Comparison of ENCODE assay signal across 9 mouse cellular contexts in genomic region chr16:29837025-29837629, GRCm38 (mm10).
DNase-seq lines count a peak whose midpoint lies in the region; ATAC-seq and TF ChIP-seq lines count a peak whose summit lies in the region.
"Had no signal": no experiment of that assay in that cellular context is flagged by ENCODE, and none has a peak within 500 bp of the region (broad histone marks: within the 10 kb centered on the region; RNA-seq: fewer than 3 reads in every experiment).

No protein-coding gene starts in this region.

- peak overlapping the region; percentile 36 for H3K4me2 ChIP-seq in intestine, embryonic 14.5 days (ENCODE audit: low read length)
- H3K4me2 ChIP-seq in intestine, postnatal 0 days (replicated peaks; ENCODE audit: low read depth), result no peak overlapping the region; the same call in 1 of the 2 replicates
- H3K4me2 ChIP-seq in hindbrain, embryonic 14.5 days (replicated peaks), result peak overlapping the region; percentile 51
- H3K4me2 ChIP-seq in neural tube, embryonic 11.5 days (ENCODE audit: low read depth), result peak overlapping the region; percentile 54

- peaks cover 26% of the 10 kb centered on the region for H3K4me1 ChIP-seq in intestine, embryonic 14.5 days (replicated peaks; ENCODE audit: control insufficient read depth, insufficient read depth, low read length)
- no peaks in the 10 kb centered on the region for H3K4me1 ChIP-seq in intestine, postnatal 0 days (replicated peaks; ENCODE audit: control insufficient read depth, insufficient read depth, low read length)
- H3K4me1 ChIP-seq in hindbrain, embryonic 14.5 days (replicated peaks; ENCODE audit: control insufficient read depth, insufficient read depth, low read length), result peaks cover 21% of the 10 kb centered on the region
- peaks cover 16% of the 10 kb centered on the region for H3K4me1 ChIP-seq in neural tube, embryonic 11.5 days (ENCODE audit: control insufficient read depth, insufficient read depth, low read length)

- H3K9me3 ChIP-seq in intestine, embryonic 14.5 days (ENCODE audit: control insufficient read depth, low read length), result no peaks in the 10 kb centered on the region
- no peaks in the 10 kb centered on the region for H3K9me3 ChIP-seq in intestine, postnatal 0 days (ENCODE audit: control insufficient read depth)
- no peaks in the 10 kb centered on the region for H3K9me3 ChIP-seq in hindbrain, embryonic 14.5 days (ENCODE audit: control insufficient read depth, low read length)
- H3K9me3 ChIP-seq in neural tube, embryonic 11.5 days (ENCODE audit: control insufficient read depth, low read length), result no peaks in the 10 kb centered on the region

- 26% methylated on average over 14 of the region's 14 CpGs for WGBS in intestine, embryonic 14.5 days
- 46% methylated on average over 14 of the region's 14 CpGs for WGBS in intestine, postnatal 0 days
- WGBS in hindbrain, embryonic 14.5 days, result 4% methylated on average over 14 of the region's 14 CpGs
- WGBS in neural tube, embryonic 11.5 days, result 6% methylated on average over 14 of the region's 14 CpGs

- H3K27me3 ChIP-seq in intestine, embryonic 14.5 days (replicated peaks; ENCODE audit: control insufficient read depth, insufficient read depth, low read length), result no peaks in the 10 kb centered on the region
- H3K27me3 ChIP-seq in intestine, postnatal 0 days (replicated peaks; ENCODE audit: control insufficient read depth, insufficient read depth, low read length), result no peaks in the 10 kb centered on the region
- H3K27me3 ChIP-seq in hindbrain, embryonic 14.5 days (ENCODE audit: control insufficient read depth, insufficient read depth, low read length), result peaks cover 43% of the 10 kb centered on the region
- peaks cover 30% of the 10 kb centered on the region for H3K27me3 ChIP-seq in neural tube, embryonic 11.5 days (ENCODE audit: control insufficient read depth, insufficient read depth, low read length)

- H3K27ac ChIP-seq in intestine, embryonic 14.5 days (ENCODE audit: low read depth), result no peak overlapping the region
- no peak overlapping the region for H3K27ac ChIP-seq in intestine, postnatal 0 days (ENCODE audit: low read depth, low read length)
- no peak overlapping the region for H3K27ac ChIP-seq in hindbrain, embryonic 14.5 days
- H3K27ac ChIP-seq in neural tube, embryonic 11.5 days (ENCODE audit: low read depth, low read length), result no peak overlapping the region
- H3K27ac ChIP-seq: macrophage had no signal

- no peak overlapping the region for H3K4me3 ChIP-seq in intestine, embryonic 14.5 days (ENCODE audit: low read depth, low read length)
- H3K4me3 ChIP-seq in intestine, postnatal 0 days (ENCODE audit: low read depth, low read length), result no peak overlapping the region
- H3K4me3 ChIP-seq in hindbrain, embryonic 14.5 days (replicated peaks; ENCODE audit: low read length), result peak overlapping the region; percentile 15
- H3K4me3 ChIP-seq in neural tube, embryonic 11.5 days (ENCODE audit: low read depth, low read length), result peak overlapping the region; percentile 16

- no peak for TF ChIP-seq CTCF in intestine, postnatal 0 days (IDR thresholded peaks at IDR 0.05; ENCODE audit: low read depth)

- no peaks in the 10 kb centered on the region for H3K36me3 ChIP-seq in intestine, embryonic 14.5 days (ENCODE audit: control insufficient read depth, insufficient read depth, low read length)
- no peaks in the 10 kb centered on the region for H3K36me3 ChIP-seq in intestine, postnatal 0 days (ENCODE audit: control insufficient read depth, insufficient read depth)
- H3K36me3 ChIP-seq in hindbrain, embryonic 14.5 days (replicated peaks; ENCODE audit: control insufficient read depth, insufficient read depth), result no peaks in the 10 kb centered on the region
- no peaks in the 10 kb centered on the region for H3K36me3 ChIP-seq in neural tube, embryonic 11.5 days (ENCODE audit: control insufficient read depth, insufficient read depth, low read length)

- 0 out of 2 replicates have a peak overlapping the region, but pooled peaks have one; percentile 16 for H3K9ac ChIP-seq in intestine, embryonic 14.5 days (ENCODE audit: low read length)
- H3K9ac ChIP-seq in intestine, postnatal 0 days (ENCODE audit: low read depth, low read length), result no peak overlapping the region
- peak overlapping the region; percentile 28; the same call in 1 of the 2 replicates for H3K9ac ChIP-seq in hindbrain, embryonic 14.5 days
- peak overlapping the region; percentile 42 for H3K9ac ChIP-seq in neural tube, embryonic 11.5 days (ENCODE audit: low read length)

- ATAC-seq in intestine, embryonic 14.5 days (replicated peaks; ENCODE audit: low FRiP score, low TSS enrichment, low read depth), result no peak
- no peak for ATAC-seq in intestine, postnatal 0 days
- ATAC-seq in hindbrain, embryonic 14.5 days (ENCODE audit: low FRiP score), result peak; percentile 66; the same call in 1 of the 2 replicates
- ATAC-seq in neural tube, embryonic 11.5 days (ENCODE audit: insufficient read depth, low FRiP score, low TSS enrichment), result peak; percentile 55; the same call in 1 of the 2 replicates
- no peak for ATAC-seq in frontal cortex, adult (ENCODE audit: low TSS enrichment)

- DNase-seq in intestine, embryonic 14.5 days (ENCODE audit: low spot score), result peak; percentile 67
- peak; percentile 81 for DNase-seq in embryo, embryonic 11 days
- DNase-seq in hindbrain, embryonic 14.5 days (ENCODE audit: low spot score), result peak; percentile 68
- peak; percentile 75 for DNase-seq in neural tube, embryonic 11.5 days (ENCODE audit: low spot score)
- DNase-seq in frontal cortex, postnatal 25 days (ENCODE audit: low spot score in 2 of 2), result no peak
- no peak for DNase-seq in lung, postnatal 14 days

Comparison
In these comparisons a context has a peak if more than half of its experiments do, and no peak if none do; other contexts are left out.
1. ATAC-seq: peak in hindbrain, embryonic 14.5 days (single experiment) and neural tube, embryonic 11.5 days (single experiment); none in intestine, embryonic 14.5 days (single experiment), intestine, postnatal 0 days (single experiment) and frontal cortex, adult (single experiment).
2. DNase-seq: peak in intestine, embryonic 14.5 days (single experiment), embryo, embryonic 11 days (single experiment), hindbrain, embryonic 14.5 days (single experiment) and neural tube, embryonic 11.5 days (single experiment); none in frontal cortex, postnatal 25 days (0 of 2) and lung, postnatal 14 days (single experiment).
3. H3K4me3 ChIP-seq: peak in hindbrain, embryonic 14.5 days (single experiment) and neural tube, embryonic 11.5 days (single experiment); none in intestine, embryonic 14.5 days (single experiment) and intestine, postnatal 0 days (single experiment).